Mouse (Mus musculus): ENCODE results near the gene Cd68.

DNA sequence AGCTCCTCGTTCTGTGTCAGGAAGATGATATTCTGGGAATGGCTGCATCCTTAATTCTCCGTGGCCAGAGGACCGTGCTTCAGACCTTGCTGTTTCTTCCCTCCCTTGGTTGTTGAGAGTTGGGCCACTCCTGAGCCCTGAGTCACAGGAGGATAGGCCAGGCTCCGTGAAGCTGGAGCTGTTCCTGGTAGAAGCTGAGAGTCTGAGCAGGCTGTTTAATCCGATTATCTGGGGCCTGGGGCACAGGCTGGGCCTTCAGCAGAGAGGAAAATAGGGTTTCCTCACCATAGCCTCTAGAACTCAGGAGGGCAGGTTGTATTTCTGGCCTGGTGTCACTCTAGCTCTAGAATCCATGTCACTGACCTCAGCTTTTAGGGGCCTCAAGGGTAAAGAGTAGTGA is 12.6 kb downstream of the Cd68 start:
- no peak for TF ChIP-seq TAL1 (IDR thresholded peaks at IDR 0.05; ENCODE audit: low read length)
- no peak for TF ChIP-seq GATA1 (IDR thresholded peaks at IDR 0.05; ENCODE audit: low read length)
